In the genomic region with DNA sequence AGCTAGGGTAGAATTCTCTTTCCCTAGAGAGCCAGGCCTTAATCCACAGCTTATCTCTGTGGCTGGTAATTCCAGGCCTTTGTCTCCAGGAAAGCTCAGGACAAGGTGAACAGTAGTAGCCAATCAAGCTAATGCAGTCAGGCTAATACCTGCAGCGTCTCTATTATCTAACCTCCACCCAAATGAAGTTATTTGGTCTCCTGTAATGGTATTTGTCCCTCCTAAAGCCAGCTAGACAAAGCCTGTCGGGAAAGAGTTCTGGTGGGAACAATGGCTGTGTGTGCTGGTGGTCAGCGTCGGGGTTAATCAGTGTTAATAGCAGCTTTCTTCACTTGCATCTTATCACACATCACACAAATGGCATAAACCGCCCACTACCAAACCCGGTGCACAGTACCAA, we compare ENCODE assay signal across 27 mouse cellular contexts. TPM values are rescaled to one million over a fixed set of nuclear protein-coding genes. Genes with fewer than 3 reads are reported as not detected.
"Had no signal": no experiment of that assay in that cellular context is flagged by ENCODE, and none has a peak within 500 bp of the region (broad histone marks: within the 10 kb centered on the region; RNA-seq: fewer than 3 reads in every experiment).

No protein-coding gene starts in this region.

- H3K36me3 ChIP-seq: heart, embryonic 13.5 days; heart, embryonic 15.5 days; hindbrain, embryonic 13.5 days; hindbrain, embryonic 15.5 days; kidney, embryonic 15.5 days; limb, embryonic 13.5 days; limb, embryonic 15.5 days had no signal

- H3K9me3 ChIP-seq: heart, embryonic 13.5 days; heart, embryonic 15.5 days; hindbrain, embryonic 13.5 days; hindbrain, embryonic 15.5 days; kidney, embryonic 15.5 days; limb, embryonic 13.5 days; limb, embryonic 15.5 days had no signal

- H3K27me3 ChIP-seq: kidney, embryonic 15.5 days; limb, embryonic 15.5 days had no signal

- DNase-seq: forebrain, postnatal 0 days; gastrocnemius, postnatal 14 days; gastrocnemius, postnatal 36 days; heart, adult 2 months; heart, postnatal 14 days; heart, postnatal 36 days; kidney, adult 11 months; kidney, adult 2 months; kidney, adult 9 months; kidney, postnatal 14 days; kidney, postnatal 36 days; layer of hippocampus, adult 9-11 months; layer of hippocampus, postnatal 36 days; left cerebral cortex, postnatal 4 days had no signal

- H3K4me3 ChIP-seq: heart, adult 2 months; heart, embryonic 13.5 days; heart, embryonic 15.5 days; hindbrain, embryonic 13.5 days; hindbrain, embryonic 15.5 days; kidney, embryonic 15.5 days; limb, embryonic 13.5 days; limb, embryonic 15.5 days had no signal

- H3K9ac ChIP-seq: forebrain, postnatal 0 days; heart, embryonic 13.5 days; heart, embryonic 15.5 days; hindbrain, embryonic 13.5 days; hindbrain, embryonic 15.5 days; kidney, embryonic 15.5 days; limb, embryonic 13.5 days; limb, embryonic 15.5 days had no signal

- H3K4me2 ChIP-seq: heart, embryonic 11.5 days; heart, embryonic 13.5 days; heart, embryonic 15.5 days; hindbrain, embryonic 13.5 days; hindbrain, embryonic 15.5 days; kidney, embryonic 15.5 days; limb, embryonic 13.5 days; limb, embryonic 15.5 days had no signal

- H3K27ac ChIP-seq: heart, adult 2 months; heart, embryonic 13.5 days; heart, embryonic 15.5 days; hindbrain, embryonic 13.5 days; hindbrain, embryonic 15.5 days; hindbrain, postnatal 0 days; kidney, embryonic 15.5 days; kidney, postnatal 0 days; limb, embryonic 13.5 days; limb, embryonic 15.5 days had no signal

- H3K4me1 ChIP-seq: heart, embryonic 13.5 days; heart, embryonic 15.5 days; hindbrain, embryonic 13.5 days; hindbrain, embryonic 15.5 days; kidney, embryonic 15.5 days; limb, embryonic 13.5 days; limb, embryonic 15.5 days had no signal

- ATAC-seq: forebrain, postnatal 0 days; hindbrain, postnatal 0 days; intestine, embryonic 16.5 days had no signal

RNA-seq across cellular contexts. Expression of a gene that starts 11.7 kb away (rescaled TPM):
- polyA plus RNA-seq: forebrain, postnatal 0 days; heart, adult 2 months; heart, embryonic 15.5 days; heart, postnatal 0 days; hindbrain, embryonic 13.5 days; large intestine, adult 2 months; limb, embryonic 15.5 days had no signal
